Mouse (Mus musculus) erythroblast, adult 5-6 weeks (primary cell): ENCODE results near the gene Tmem231. TPM values are rescaled to one million over a fixed set of nuclear protein-coding genes. Genes with fewer than 3 reads are reported as not detected.
A peak's percentile ranks its signal among the peaks of the same experiment; 100 is the strongest.
"Not testable (repeated sequence)": the region's sequence is repeated elsewhere in the genome, so short reads cannot be mapped to it uniquely, and the experiment has no call there.

Source experiments
- ATAC-seq: replicated peaks from 2 replicates; pipeline ENCODE4 v1.8.0; 2016; ENCODE audit warnings: moderate number of reproducible peaks, mild to moderate bottlenecking, moderate TSS enrichment, inconsistent platforms; ENCODE audit not compliant: poor library complexity, low FRiP score, severe bottlenecking
- total RNA-seq, 2 experiments: library from RNA; stranded (forward) in 1 of 2; stranded (reverse) in 1 of 2; fragments of 150-400 nt in 1 of 2; fragments of 200-764, 138-1000 nt in 1 of 2; gene quantifications; 2 replicates each; pipeline versions ENCODE4 v1.2.3 to v1.2.4; 2015 to 2017; ENCODE audit warnings: low replicate concordance in 2 of 2

Tmem231 gene
- total RNA-seq, 2 experiments from 2014 or later = 4.7 TPM; not detected in 1

DNA sequence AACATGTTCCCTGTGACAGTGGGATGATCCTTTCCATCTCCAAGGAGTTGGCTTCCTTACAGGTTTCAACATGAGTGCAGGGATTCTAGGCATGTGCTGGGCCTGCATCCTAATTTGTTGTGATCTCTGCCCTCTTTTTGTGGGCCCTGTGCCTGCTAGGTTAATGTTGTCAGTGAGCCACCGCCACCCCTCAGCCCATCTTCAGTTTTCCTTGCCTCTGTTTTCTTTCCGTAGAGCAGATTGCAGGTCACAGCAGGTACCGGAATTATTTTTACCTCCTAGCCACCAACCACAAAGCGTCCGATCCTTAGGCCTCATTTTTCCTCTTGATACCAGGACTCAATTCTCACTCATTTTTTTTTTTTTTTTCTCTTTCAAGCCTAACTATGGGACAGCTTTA is 18.3 kb upstream of the Tmem231 start:
- no peak for ATAC-seq

DNA sequence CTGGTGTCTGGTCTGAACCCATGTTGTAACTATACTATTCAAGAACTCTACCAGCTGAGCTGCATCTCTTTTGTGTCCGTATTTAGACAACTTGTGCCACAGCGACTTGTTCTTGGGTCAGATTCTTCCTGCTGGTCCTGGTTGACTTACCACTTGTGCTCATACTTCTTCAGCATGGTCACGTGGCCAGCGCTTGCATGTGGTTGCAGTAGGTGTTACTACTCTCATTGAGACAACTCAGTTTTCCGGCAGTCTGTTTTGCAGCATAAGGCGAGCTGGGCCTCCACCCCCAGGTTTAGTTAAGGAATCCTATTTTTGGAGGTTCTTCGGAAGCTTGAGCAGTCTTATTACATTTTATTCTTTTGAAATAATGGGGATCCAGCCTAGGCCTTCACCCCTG is 17.6 kb upstream of the Tmem231 start:
- ATAC-seq = no peak

DNA sequence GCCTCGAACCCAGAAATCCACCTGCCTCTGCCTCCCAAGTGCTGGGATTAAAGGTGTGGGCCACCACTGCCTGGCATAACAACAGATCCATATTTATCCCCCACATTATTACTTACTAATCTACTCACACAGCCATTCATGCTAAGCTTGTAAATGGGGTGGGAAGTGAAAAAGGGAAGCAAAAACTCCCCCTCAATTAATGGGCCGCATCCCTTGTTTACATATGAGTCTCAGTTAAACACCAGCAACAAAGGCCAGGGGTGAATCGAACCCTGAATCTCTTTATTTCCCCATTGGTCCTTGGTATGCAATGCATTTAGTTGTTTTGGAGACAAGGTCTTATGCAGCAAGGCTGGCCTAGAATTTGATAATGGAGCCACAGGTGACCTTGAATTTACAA is 17.2 kb upstream of the Tmem231 start:
- ATAC-seq = no peak

DNA sequence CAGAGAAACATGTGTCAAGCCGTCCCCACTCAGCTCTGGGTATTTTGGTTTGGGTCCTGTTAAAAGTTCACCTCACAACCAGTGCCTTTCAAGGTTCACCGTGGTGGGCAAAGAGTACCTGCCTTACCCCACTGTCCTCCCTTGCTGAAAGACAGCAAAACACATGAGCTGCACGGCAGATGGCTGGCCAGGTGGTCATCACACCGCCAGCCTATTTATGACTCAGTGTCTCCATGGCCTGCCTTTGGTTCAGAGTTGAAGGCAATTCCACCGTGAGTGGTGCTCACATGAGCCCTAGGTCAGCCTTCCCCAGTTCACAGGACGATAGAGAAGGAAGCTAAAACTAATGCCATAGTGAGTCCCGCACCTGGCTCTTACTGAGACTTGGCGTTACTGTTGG is 14.3 kb upstream of the Tmem231 start:
- no peak for ATAC-seq

DNA sequence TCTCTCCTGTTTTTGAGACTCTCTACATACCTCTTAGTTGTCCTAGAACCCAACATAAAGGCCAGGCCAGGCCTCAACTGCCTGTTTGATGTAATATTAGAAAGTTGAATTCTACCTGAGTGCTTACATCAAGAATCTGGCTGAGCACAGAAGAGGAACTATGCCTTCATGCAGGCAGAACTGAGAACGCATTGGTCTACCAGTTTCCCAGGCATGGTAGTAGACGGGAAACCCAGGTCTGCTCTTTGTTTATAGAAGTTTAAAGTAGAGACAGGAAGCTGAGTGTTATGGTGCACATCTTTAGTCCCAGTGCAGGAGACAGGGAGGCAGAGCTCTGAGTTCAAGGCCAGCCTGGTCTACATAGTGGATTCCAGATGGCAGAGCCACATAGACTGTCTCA is 13.5 kb upstream of the Tmem231 start:
- ATAC-seq = no peak

DNA sequence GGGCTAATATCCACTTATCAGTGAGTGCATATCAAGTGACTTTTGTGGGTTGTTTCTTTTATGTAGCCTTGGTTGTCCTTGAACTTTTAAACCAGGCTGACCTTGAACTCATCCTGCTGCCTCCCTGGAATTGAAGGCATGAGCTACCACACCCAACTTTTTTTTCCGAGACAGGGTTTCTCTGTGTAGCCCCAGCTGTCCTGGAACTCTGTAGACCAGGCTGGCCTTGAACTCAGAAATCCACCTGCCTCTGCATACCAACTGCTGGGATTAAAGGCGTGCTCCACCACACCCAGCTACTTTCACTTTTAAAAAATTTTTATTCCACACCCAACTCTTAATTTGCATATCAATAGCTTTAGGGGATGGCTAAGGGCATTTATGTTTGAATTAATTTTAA is 9.9 kb upstream of the Tmem231 start:
- no peak for ATAC-seq

DNA sequence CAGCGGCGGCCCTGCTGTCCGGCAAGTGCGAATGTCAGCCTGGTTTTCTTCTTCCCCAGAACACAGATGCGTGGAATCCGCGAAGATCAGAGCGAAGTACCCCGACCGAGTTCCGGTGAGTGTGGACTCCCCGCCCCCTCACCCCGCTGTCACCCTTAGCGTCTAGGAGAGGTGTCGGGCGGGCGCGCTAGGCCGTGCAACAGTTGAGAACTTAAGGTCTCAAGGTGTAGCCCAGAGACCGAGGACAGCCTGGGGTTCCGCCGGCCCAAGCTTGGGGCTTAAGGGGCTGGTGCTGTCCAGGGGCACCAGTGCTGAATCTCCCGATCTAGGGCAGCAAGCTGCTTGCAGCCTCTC is 7.4 kb upstream of the Tmem231 start:
- ATAC-seq = peak; percentile 51

DNA sequence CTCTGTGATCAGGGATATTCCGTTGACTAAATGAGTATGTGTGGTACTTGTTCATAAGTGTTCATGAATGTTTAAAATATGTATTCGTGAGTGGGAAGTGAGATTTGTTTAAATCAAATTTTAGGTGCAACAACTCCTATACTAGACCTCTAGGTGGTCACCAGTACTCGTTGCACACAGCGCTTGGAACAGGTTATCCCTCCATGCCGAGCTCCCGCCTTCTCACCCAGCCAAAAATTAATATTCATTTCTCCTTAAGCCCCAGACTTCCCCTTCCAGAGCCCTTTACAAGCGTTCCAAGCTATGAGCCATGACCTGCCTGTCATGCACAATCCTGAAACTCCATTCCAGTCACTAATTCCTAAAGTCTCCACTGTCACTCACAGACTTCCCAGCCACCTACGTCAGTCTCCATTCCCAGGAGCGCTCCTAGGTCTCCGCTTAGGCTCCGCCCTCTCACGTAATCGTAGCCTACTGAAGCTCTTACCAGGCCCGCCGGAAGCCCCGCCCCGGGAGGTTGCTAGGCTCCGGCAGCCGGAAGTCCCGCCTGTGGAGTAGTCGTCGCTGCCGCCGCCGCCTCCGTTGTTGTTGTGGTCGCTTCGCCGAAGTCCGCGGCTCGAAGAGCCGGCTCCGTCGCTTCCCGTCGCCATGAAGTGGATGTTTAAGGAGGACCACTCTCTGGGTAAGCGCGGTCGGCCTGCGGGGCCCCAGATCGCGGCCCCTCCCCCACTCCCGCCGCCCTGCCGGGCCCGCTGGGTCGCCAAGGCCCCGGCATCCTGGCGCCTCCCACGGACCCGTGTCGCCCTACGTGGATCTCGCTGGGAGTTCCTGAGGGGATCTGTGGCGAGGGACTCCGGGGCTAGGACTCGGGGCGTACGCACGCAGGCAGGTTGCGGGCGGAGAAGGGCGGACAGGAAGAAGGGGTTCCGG is 6.8 kb upstream of the Tmem231 start, which contains the start of gene Gabarapl2:
Gene Gabarapl2, plus strand, starts transcription at position 533 of the 930 bp plus-strand sequence.
- ATAC-seq = peak; percentile 86

DNA sequence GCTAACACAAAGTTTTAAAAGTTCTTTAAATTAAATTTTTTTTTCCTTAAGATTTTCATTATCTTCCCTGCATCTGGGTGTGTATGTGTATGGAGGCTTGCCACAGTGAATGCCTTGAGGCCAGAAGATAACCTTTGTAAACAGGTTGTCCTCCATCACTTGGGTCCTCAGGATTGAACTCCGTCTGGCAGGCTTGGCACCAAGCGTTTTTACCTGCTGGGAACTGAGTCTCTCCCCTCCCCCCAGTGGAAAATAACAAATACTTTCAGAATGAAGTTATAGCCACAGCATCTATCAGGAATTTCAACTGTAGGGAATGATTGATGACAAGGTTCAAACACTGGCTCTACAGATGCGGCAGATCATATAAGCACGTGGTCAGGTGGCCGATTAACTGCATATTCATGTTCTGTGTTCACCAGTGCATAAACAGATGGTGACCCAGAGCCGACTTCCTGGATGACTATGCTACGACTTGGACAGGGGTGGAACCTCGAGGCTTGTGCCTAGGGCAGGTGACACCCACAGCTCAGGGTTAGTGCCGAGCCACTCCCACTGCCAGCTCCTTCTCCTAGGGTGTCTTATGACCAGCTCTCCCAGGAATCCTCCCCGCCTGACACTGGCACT is 5.9 kb upstream of the Tmem231 start:
- ATAC-seq = peak; percentile 89

DNA sequence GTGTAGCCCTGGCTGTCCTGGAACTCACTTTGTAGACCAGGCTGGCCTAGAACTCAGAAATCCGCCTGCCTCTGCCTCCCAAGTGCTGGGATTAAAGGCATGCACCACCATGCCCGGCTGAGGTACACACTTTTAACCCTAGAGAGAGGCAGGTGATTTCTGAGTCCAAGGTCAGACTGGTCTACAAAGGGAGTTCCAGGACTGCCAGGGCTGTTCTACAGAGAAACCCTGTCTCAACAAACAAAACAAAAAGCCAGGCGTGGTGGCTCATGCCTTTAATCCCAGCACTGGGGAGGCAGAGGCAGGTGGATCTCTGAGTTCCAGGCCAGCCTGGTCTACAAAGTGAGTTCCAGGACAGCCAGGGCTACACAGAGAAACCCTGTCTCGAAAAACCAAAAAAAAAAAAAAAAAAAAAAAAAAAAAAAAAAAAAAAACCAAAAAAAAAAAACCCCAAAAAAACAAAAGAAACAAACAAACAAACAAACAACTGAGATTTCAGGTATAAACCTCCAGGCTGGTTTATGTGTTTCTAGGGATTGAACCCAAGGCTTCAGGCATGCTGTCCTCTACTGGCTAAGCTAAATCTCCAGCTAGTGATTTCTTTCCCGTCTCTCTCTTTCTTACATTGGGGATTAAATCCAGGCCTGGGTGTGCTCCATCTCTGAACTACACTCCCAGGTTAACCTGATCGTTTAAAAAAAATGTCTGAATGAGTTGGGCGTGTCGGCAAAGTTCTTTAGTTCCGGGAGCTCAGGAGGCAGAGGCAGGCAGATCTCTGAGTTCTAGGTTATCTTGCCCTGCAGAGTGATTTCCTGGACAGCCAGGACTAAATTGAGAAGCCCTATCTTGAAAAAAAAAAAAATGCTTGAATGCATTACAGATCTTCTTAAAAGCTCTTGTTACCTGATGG is 4.7 kb upstream of the Tmem231 start:
- not testable (repeated sequence) for ATAC-seq

DNA sequence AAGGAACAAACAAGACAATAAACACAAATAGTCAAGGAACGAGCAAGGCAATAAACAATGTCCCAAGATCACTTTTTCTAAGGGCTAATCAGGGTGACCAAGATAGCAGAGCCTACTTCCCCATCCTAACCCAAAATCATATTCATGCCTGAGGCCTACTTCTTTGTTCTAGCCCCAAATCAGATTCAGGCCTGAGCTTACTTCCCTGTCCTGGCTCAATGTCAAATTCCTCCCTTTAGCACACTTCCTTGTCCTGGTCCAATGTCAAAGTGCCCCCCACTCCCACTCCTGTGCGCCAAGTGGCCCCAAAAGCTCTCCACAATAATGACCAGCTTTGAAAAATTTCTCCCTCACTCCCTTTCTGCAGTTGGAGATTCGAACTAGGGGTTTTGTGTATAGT is 3.5 kb upstream of the Tmem231 start:
- no peak for ATAC-seq

DNA sequence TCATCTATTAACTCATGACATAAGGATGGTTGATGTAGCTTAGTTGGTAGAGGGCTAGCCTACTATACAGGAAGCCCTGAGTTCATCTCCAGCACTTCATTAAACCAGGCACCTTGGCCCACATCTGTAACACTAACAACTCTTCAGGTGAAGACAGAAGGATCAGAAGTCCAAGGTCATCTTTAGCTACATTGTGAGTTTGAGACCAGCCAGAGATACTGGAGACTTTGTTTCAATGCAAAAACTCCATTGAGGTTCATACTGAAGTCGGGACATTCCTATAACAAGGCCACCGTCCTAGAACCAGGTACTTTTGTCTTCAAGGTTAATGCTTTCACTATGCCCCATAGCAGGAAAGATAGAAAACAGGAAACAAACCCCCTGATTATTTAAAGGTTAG is 520 bp upstream of the Tmem231 start:
- no peak for ATAC-seq

DNA sequence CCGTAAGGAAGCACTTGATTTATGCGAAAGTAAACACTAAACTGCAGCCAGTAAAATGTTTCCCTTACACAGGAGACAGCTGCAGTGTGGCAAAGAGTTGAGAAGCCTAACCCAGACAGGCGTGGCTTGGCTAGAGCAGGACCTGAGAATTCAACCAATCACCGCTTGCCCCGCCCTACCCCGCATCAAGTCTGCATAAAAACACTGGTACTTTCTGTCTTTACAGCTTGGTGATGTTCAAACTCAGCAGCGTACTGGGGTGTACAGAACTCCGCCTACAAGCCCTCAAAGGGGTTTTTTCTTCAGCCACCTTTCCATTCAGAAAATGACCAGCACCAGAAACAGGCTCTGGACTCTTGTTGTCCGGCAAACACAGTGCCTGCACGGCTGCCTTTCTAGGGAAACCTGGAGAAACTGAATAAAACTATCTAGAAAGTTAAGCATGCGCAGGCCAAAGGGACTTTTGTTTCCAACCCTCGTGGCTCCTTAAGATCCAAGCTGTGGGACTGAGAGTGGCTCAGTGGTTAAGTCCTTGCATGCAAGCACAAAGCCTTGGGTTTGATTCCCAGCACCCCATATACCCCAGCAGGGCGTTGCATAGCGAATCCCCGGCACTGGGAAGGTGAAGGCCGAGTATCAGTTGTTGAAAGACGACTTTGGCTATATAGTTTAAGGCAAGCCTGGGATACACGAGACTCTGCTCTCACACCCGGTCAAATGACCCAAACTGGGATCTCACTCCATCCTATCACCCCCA is 923 bp downstream of the Tmem231 start:
- peak; percentile 80 for ATAC-seq

DNA sequence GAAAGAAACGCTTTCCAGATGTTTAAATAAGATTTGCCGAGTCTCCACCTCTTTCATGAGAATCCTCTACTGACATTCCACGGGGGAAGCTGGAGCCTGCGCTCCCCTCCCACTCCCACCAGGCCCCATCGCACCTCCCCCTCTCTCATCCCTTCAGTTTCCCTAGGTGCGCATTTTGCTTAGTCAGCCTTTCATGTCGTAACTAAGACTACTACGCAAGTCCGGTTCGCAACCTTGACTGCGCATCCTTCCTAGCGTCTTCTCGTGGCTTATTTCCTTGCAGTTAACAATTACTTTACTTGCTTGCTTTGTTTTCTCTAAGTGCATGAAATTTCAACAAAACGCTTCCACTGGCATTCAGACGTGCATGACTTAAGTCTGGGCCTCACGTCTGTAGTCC is 2.0 kb downstream of the Tmem231 start:
- ATAC-seq = no peak

DNA sequence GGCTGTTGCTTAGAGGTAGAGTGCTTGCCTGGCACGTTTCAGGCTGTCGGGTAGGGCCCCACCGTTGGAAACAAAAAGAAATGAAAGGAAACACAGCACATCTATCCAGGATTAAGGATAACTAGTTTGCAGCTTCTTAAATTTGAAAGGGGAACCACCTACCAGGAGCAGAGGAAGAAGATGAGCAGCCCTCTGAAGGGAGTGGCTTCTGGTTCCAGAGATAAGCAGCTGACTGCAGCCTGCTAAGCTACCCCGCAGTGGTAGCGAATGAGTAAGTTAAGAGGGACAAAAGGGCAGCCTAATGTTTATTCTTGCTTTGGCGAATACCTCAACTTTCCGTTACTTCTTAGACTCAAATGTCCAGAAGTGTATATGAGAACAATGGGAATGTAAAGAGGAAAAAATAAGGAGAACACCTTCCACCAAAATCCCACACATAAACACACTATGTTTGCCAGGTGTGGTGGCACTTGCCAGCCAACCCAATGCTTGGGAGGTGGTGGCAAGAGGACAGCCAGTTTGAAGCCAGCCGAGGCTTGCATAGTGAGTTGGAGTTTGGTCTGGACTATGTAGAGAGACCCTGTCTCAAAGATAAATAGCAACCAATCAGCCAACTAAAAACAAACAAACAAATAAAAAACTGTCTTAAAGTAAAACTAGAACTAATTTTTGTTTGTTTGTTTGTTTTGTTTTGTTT is 3.9 kb downstream of the Tmem231 start:
- ATAC-seq = peak; percentile 84

DNA sequence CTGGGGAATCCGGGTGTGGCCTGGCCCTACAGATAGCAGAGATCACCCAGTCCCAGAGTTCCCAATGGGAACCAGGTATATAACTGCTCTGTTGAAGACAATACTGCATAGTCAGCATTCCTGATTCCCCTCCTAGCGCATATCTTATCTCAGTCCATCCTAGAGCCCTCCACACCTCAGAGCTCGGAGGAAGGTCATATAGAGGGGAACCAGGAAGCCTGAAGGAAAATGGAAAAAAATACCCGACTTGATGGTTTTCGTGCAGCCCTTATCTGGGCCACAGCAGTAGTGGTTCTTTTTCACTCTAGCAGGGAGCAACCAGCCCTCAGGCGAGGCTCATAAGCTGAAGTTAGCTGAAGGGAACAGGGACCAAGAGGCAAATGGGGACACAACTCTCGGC is 8.7 kb downstream of the Tmem231 start:
- no peak for ATAC-seq

DNA sequence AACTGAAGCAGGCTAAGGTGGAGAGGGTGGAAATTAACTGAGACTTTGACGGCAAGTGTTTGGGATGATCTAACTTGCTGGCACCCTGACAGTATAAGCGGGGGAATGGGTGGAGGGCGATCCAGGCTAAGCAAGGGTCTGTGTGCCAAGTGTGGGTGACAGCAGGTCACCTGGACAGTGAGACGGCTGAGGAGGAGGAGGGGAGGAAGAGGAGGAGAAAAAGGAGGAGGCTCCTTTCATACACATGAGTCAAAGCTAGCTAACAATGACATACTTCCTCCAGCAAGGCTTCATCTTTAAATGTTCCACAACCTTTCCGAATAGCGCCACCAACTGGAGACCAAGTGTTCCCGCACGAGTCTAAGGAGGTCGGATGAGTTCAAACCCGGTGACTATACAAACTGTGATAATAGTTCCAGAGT is 10.3 kb downstream of the Tmem231 start:
- peak; percentile 75 for ATAC-seq

DNA sequence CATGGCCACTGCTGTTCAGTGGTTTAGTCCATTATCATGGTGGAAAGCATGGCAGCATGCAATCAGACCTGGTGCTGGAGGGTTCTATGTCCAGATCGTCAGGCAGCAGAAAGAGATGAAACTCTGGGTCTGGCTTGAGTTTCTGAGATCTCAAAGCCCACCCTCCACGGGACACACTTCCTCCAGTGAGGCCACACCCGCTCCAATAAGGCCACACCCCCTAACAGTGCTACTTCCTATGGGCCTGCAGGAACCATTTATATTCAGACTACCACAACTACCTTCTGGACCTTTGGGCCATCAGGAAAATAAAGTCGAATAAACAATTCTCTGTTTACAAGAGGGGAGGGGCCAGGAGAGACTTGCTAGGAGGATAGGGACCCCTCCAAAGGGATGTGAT is 12.7 kb downstream of the Tmem231 start:
- no peak for ATAC-seq

DNA sequence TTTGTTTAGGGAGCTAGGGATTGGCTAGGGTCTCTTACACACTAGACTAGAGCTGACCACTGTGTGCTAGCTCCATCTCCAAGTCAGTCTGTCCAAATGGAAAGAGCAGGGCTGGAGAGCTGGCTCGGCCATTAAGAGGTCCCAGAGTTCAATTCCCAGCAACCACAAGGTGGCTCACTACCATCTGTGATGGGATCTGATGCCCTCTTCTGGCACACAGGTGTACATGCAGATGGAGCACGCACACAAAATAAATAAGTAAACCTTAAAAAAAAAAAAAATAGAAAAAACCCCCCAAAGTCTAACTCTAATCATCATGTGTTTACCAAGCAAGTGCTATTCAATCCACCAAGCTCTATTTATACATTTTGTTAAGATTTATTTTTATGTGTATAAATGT is 14.0 kb downstream of the Tmem231 start:
- ATAC-seq = 0 out of 2 replicates have a peak, but pooled peaks have one; percentile 44
